In the genomic region with DNA sequence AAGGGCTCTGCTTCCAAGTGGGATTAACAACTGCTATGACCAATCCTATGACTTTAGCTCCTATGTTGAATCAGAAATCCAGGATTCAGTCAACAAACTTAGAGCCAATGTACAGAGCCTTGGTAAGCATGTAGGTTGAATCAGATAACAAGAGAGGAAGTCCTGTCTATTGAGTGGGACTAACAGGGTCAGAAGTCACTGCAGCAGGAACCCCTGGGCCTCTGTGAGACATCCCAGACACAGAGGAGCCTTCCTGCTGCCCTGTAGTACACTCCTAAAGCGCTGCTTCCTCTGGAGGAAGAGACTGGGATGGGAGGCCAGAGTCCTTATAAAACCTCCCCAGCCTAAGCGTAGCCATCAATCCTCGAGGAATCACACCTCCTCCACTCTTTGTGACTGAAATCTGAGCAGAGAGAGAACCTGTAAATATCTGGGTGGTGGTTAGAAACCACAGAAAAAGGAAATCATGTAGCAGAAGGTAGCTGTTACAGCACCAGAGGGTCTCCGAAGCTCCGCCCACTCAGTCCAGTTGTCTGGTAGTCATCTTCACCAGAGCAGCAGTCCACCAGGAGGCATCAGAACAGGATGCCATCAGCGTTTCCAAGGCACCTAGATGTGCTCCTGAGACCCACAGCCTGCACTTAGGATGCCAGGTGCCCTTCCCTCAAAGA, we compare ENCODE assay signal across 8 mouse cellular contexts. TPM values are rescaled to one million over a fixed set of nuclear protein-coding genes. Genes with fewer than 3 reads are reported as not detected.
A peak's percentile ranks its signal among the peaks of the same experiment; 100 is the strongest.
DNase-seq lines count a peak whose midpoint lies in the region; ATAC-seq and TF ChIP-seq lines count a peak whose summit lies in the region.

No protein-coding gene starts in this region.

- ATAC-seq in inflammation-experienced regulatory T-cells, adult 6 months = peak; percentile 18

- intact Hi-C loops in heart, postnatal 14 days (cut with DNase I) = no loop called here

- peak; percentile 49 to 76 for DNase-seq in heart, adult 9 months (ENCODE audit: low spot score in 2 of 2)
- no peak for DNase-seq in heart, postnatal 14 days
- DNase-seq in CH12.LX (ENCODE audit: extremely low read depth) = peak; percentile 53
- peak; percentile 36 for DNase-seq in lung, postnatal 10 days
- no peak for DNase-seq in cerebellum, adult 11-12 months
- DNase-seq in adrenal gland, postnatal 14 days = no peak
- no peak for DNase-seq in right cerebral cortex, adult 18-20 months

- no peaks in the 10 kb centered on the region for H3K27me3 ChIP-seq in CH12.LX (replicated peaks)

- peaks cover 41 to 95% of the 10 kb centered on the region in 2 experiments for H3K4me1 ChIP-seq in CH12.LX (ENCODE audit: control insufficient read depth in 1 of 2, insufficient read depth in 2 of 2)

- no peak for TF ChIP-seq EP300 in CH12.LX (IDR thresholded peaks at IDR 0.05; ENCODE audit: low read length)

- peak in 1 of 2 experiments; percentile 21; a peak in 2 of 4 replicates for TF ChIP-seq CTCF in CH12.LX (conservative IDR thresholded peaks at IDR 0.05 in 1 of 2, IDR thresholded peaks at IDR 0.05 in 1 of 2; ENCODE audit: low read depth in 2 of 2, low read length in 2 of 2)

- H3K4me3 ChIP-seq in CH12.LX (replicated peaks in 1 of 3; ENCODE audit: low read depth in 2 of 3, low read length in 2 of 3, poor library complexity in 1 of 3) = no peak overlapping the region

- no peak; the same call in 1 of the 2 replicates for TF ChIP-seq RAD21 in CH12.LX (IDR thresholded peaks at IDR 0.05; ENCODE audit: low read depth, low read length)

- H3K27ac ChIP-seq in CH12.LX (ENCODE audit: insufficient read depth, low read depth) = no peak overlapping the region

- 0 out of 2 replicates have a peak overlapping the region, but pooled peaks have one; percentile 11 for H3K9ac ChIP-seq in CH12.LX (ENCODE audit: insufficient read depth, low read depth)

- peaks cover 2% of the 10 kb centered on the region; the same call in 1 of the 2 replicates for H3K79me2 ChIP-seq in CH12.LX (replicated peaks; ENCODE audit: control insufficient read depth, extremely low read depth, insufficient read depth, poor library complexity, severe bottlenecking)

- H3K4me2 ChIP-seq in CH12.LX (ENCODE audit: insufficient read depth, low read depth, poor library complexity, severe bottlenecking) = no peak overlapping the region

- in situ Hi-C loops in CH12.LX (cut with MboI; ENCODE audit: low pct_ligation_motif_present, low pct_unique_long_range_greater_than_20kb, low sequenced_read_pairs) = no loop called here

- no peak for TF ChIP-seq POLR2A in CH12.LX (IDR thresholded peaks at IDR 0.05; ENCODE audit: low read depth, low read length)

- no peaks in the 10 kb centered on the region for H3K9me3 ChIP-seq in CH12.LX (replicated peaks; ENCODE audit: low read length)

- H3K36me3 ChIP-seq in CH12.LX (replicated peaks in 1 of 2; ENCODE audit: control insufficient read depth in 1 of 2, insufficient read depth in 1 of 2, low read length in 1 of 2) = peaks cover 0 to 10% of the 10 kb centered on the region in 2 experiments

- dilution Hi-C loops in CH12.LX (cut with MboI; ENCODE audit: extremely low pct_ligation_motif_present, extremely low pct_unique_long_range_greater_than_20kb, low sequenced_read_pairs) = no loop called here

TF ChIP-seq in CH12.LX, 34 proteins besides CTCF, POLR2A, EP300 and RAD21:
- TF ChIP-seq PAX5 (IDR thresholded peaks at IDR 0.05; ENCODE audit: low read length) (no peak), SMC3 (IDR thresholded peaks at IDR 0.05; ENCODE audit: low read depth, low read length) (0 out of 2 replicates have a peak, but pooled peaks have one; percentile 11)

RNA-seq across cellular contexts. Expression of a gene that starts 11.7 kb away (rescaled TPM):
- total RNA-seq in heart, postnatal 14 days (2021) = 10 to 100 TPM; 56.4 to 60.9 TPM
- total RNA-seq in CH12.LX (2012; rRNA removed) (47.8 and 49.7 TPM in 2 replicates), CH12.LX (2014; rRNA removed) (108 and 122 TPM in 2 replicates)
- 79.7 and 127 TPM in 2 replicates for polyA plus RNA-seq in CH12.LX (2012; ENCODE audit: insufficient read length, low read depth)
- 10 to 100 TPM; 33.8 to 51.6 (median 41.7) TPM for polyA plus RNA-seq in inflammation-experienced regulatory T-cells, adult 6 months (2017; shearing (Covaris generic))
- 48.7 and 60.8 TPM in 2 replicates for total RNA-seq in adrenal gland, postnatal 14 days (2021)

RNA-seq across cellular contexts. Expression of a gene that starts 53.4 kb away (rescaled TPM):
- total RNA-seq in heart, postnatal 14 days (2021) = 10 to 100 TPM; 14.4 to 15.6 TPM
- total RNA-seq in CH12.LX (2012; rRNA removed) (19.5 and 25.5 TPM in 2 replicates), CH12.LX (2014; rRNA removed) (9.8 and 10.7 TPM in 2 replicates)
- 38.7 and 42.6 TPM in 2 replicates for polyA plus RNA-seq in CH12.LX (2012; ENCODE audit: insufficient read length, low read depth)
- 10 to 100 TPM; 14.3 to 24.4 (median 22.5) TPM for polyA plus RNA-seq in inflammation-experienced regulatory T-cells, adult 6 months (2017; shearing (Covaris generic))
- 23.0 and 24.2 TPM in 2 replicates for total RNA-seq in adrenal gland, postnatal 14 days (2021)

Comparison
In these comparisons a context has a peak if more than half of its experiments do, and no peak if none do; other contexts are left out.
1. DNase-seq: peak in heart, adult 9 months (2 of 2), CH12.LX (single experiment) and lung, postnatal 10 days (single experiment); none in heart, postnatal 14 days (0 of 2), cerebellum, adult 11-12 months (single experiment), adrenal gland, postnatal 14 days (single experiment) and right cerebral cortex, adult 18-20 months (single experiment).